Mouse (Mus musculus) neural tube, embryonic 12.5 days (tissue): Measurements from ENCODE around the gene Tyk2. TPM values are rescaled to one million over a fixed set of nuclear protein-coding genes. Genes with fewer than 3 reads are reported as not detected.

Experiments used
- ATAC-seq: fragments of 200-750 bp; cut with Nextera tagmentation; 2 replicates; pipeline ENCODE4 v1.8.0; 2017; ENCODE audit warnings: low read depth, mild to moderate bottlenecking, moderate TSS enrichment, moderate library complexity; ENCODE audit not compliant: low FRiP score
- H3K27ac ChIP-seq: fragments of 300-500 bp; sonication (generic); 2 replicates; pipeline ENCODE4 v1.5.1; 2016
- H3K27me3 ChIP-seq: fragments of 300-500 bp; sonication (generic); replicated peaks from 2 replicates; pipeline ENCODE4 v1.6.1; 2016; ENCODE audit warnings: mild to moderate bottlenecking
- H3K36me3 ChIP-seq: fragments of 300-500 bp; sonication (generic); 2 replicates; pipeline ENCODE4 v1.6.1; 2016; ENCODE audit warnings: mild to moderate bottlenecking
- H3K4me1 ChIP-seq: fragments of 300-500 bp; sonication (generic); 2 replicates; pipeline ENCODE4 v1.6.1; 2016
- H3K4me2 ChIP-seq: fragments of 300-500 bp; sonication (generic); replicated peaks from 2 replicates; pipeline ENCODE4 v1.6.1; 2016; ENCODE audit warnings: mild to moderate bottlenecking
- H3K4me3 ChIP-seq: fragments of 300-500 bp; sonication (generic); 2 replicates; pipeline ENCODE4 v1.5.1; 2016
- H3K9ac ChIP-seq: fragments of 300-500 bp; sonication (generic); 2 replicates; pipeline ENCODE4 v1.6.1; 2016; ENCODE audit warnings: mild to moderate bottlenecking
- H3K9me3 ChIP-seq: fragments of 300-500 bp; sonication (generic); 2 replicates; pipeline ENCODE4 v1.6.1; 2016; ENCODE audit warnings: mild to moderate bottlenecking
- WGBS: fragments of 180-500 bp; shearing (Covaris S2); methylation state at CpG from one replicate; pipeline ENCODE4 v1.1.7; 2016; 5-methylcytosine and 5-hydroxymethylcytosine counted together
- polyA plus RNA-seq: library from polyadenylated mRNA; unstranded; fragments of >200 nt; fragmentation: Nextera tagmentation; extraction: Ambion mirVana; gene quantifications from 2 replicates; pipeline ENCODE4 v1.2.1, GENCODE M21; 2016

Tyk2 gene
- polyA plus RNA-seq, 1 experiment from 2014 or later: 14.1 TPM

GRCm38 (mm10) chr9:21145431-21145830 is 14.4 kb upstream of the Tyk2 start:
- Histone ChIP-seq H3K36me3 (peaks cover 59% of the 10 kb centered on the region), H3K27ac (no peak overlapping the region), H3K9ac (no peak overlapping the region), H3K27me3 (no peaks in the 10 kb centered on the region), H3K4me3 (no peak overlapping the region), H3K4me1 (peaks cover 31% of the 10 kb centered on the region), H3K4me2 (no peak overlapping the region), H3K9me3 (no peaks in the 10 kb centered on the region)
- ATAC-seq: no peak
- WGBS: 95% methylated on average over 4 of the region's 4 CpGs

GRCm38 (mm10) chr9:21144361-21144760 is 13.3 kb upstream of the Tyk2 start:
- Histone ChIP-seq H3K36me3 (peaks cover 70% of the 10 kb centered on the region), H3K4me2 (no peak overlapping the region), H3K4me1 (peaks cover 28% of the 10 kb centered on the region), H3K4me3 (no peak overlapping the region), H3K27ac (no peak overlapping the region), H3K9me3 (no peaks in the 10 kb centered on the region), H3K27me3 (no peaks in the 10 kb centered on the region), H3K9ac (no peak overlapping the region)
- ATAC-seq: no peak
- 99% methylated on average over 3 of the region's 3 CpGs for WGBS

GRCm38 (mm10) chr9:21141922-21142321 is 10.9 kb upstream of the Tyk2 start:
- Histone ChIP-seq H3K4me3 (no peak overlapping the region), H3K36me3 (peaks cover 90% of the 10 kb centered on the region), H3K27ac (no peak overlapping the region), H3K27me3 (no peaks in the 10 kb centered on the region), H3K9me3 (no peaks in the 10 kb centered on the region), H3K4me2 (no peak overlapping the region), H3K4me1 (peaks cover 4% of the 10 kb centered on the region), H3K9ac (no peak overlapping the region)
- no peak for ATAC-seq
- 94% methylated on average over 14 of the region's 14 CpGs for WGBS

GRCm38 (mm10) chr9:21138386-21138785 is 7.3 kb upstream of the Tyk2 start:
- H3K27me3 ChIP-seq: no peaks in the 10 kb centered on the region
- no peaks in the 10 kb centered on the region for H3K4me1 ChIP-seq
- no peak overlapping the region for H3K9ac ChIP-seq
- 87% methylated on average over 4 of the region's 4 CpGs for WGBS
- no peaks in the 10 kb centered on the region for H3K9me3 ChIP-seq
- no peak overlapping the region for H3K4me3 ChIP-seq
- no peak overlapping the region for H3K27ac ChIP-seq
- H3K4me2 ChIP-seq: no peak overlapping the region
- H3K36me3 ChIP-seq: peaks cover 64% of the 10 kb centered on the region
- ATAC-seq: no peak

- H3K4me1 ChIP-seq: no peaks in the 10 kb centered on the region
- H3K4me3 ChIP-seq: no peak overlapping the region
- no peak for ATAC-seq
- H3K4me2 ChIP-seq: no peak overlapping the region
- WGBS: 45% methylated on average over 3 of the region's 3 CpGs
- H3K36me3 ChIP-seq: peaks cover 52% of the 10 kb centered on the region
- H3K27me3 ChIP-seq: no peaks in the 10 kb centered on the region
- no peak overlapping the region for H3K27ac ChIP-seq
- H3K9me3 ChIP-seq: no peaks in the 10 kb centered on the region
- H3K9ac ChIP-seq: no peak overlapping the region
Observed at GRCm38 (mm10) chr9:21137229-21137628, 6.2 kb upstream of the Tyk2 start.

- Histone ChIP-seq H3K27me3 (no peaks in the 10 kb centered on the region), H3K4me2 (no peak overlapping the region), H3K9ac (no peak overlapping the region), H3K4me3 (no peak overlapping the region), H3K36me3 (peaks cover 44% of the 10 kb centered on the region), H3K4me1 (no peaks in the 10 kb centered on the region), H3K27ac (no peak overlapping the region), H3K9me3 (no peaks in the 10 kb centered on the region)
- 93% methylated on average over 6 of the region's 6 CpGs for WGBS
- no peak for ATAC-seq
Observed at GRCm38 (mm10) chr9:21136401-21136800, 5.4 kb upstream of the Tyk2 start.

- Histone ChIP-seq H3K36me3 (peaks cover 39% of the 10 kb centered on the region), H3K9ac (no peak overlapping the region)
Observed at GRCm38 (mm10) chr9:21135941-21136381, 4.9 kb upstream of the Tyk2 start.

GRCm38 (mm10) chr9:21135329-21135890 is 4.4 kb upstream of the Tyk2 start:
- H3K27me3 ChIP-seq: no peaks in the 10 kb centered on the region
- no peak overlapping the region for H3K4me3 ChIP-seq
- 80% methylated on average over 4 of the region's 4 CpGs for WGBS
- H3K36me3 ChIP-seq: peaks cover 34% of the 10 kb centered on the region
- H3K4me1 ChIP-seq: peaks cover 3% of the 10 kb centered on the region; the same call in 1 of the 2 replicates
- H3K27ac ChIP-seq: no peak overlapping the region
- no peaks in the 10 kb centered on the region for H3K9me3 ChIP-seq
- no peak overlapping the region for H3K4me2 ChIP-seq
- no peak overlapping the region for H3K9ac ChIP-seq
- no peak for ATAC-seq

More at GRCm38 (mm10) chr9:21135941-21136381, 4.9 kb upstream of the Tyk2 start:
- Histone ChIP-seq H3K27me3 (no peaks in the 10 kb centered on the region), H3K27ac (no peak overlapping the region), H3K4me3 (no peak overlapping the region), H3K4me2 (no peak overlapping the region), H3K9me3 (no peaks in the 10 kb centered on the region), H3K4me1 (no peaks in the 10 kb centered on the region)
- WGBS: 71% methylated on average over 1 of the region's 1 CpGs
- ATAC-seq: no peak

- H3K4me2 ChIP-seq: no peak overlapping the region
- H3K36me3 ChIP-seq: peaks cover 27% of the 10 kb centered on the region
- H3K27me3 ChIP-seq: no peaks in the 10 kb centered on the region
- H3K4me3 ChIP-seq: no peak overlapping the region
- no peaks in the 10 kb centered on the region for H3K9me3 ChIP-seq
- no peak for ATAC-seq
- peaks cover 4% of the 10 kb centered on the region for H3K4me1 ChIP-seq
- H3K27ac ChIP-seq: no peak overlapping the region
- 81% methylated on average over 9 of the region's 9 CpGs for WGBS
- no peak overlapping the region for H3K9ac ChIP-seq
Observed at GRCm38 (mm10) chr9:21134595-21135328, 3.7 kb upstream of the Tyk2 start.

- Histone ChIP-seq H3K27me3 (no peaks in the 10 kb centered on the region), H3K4me1 (peaks cover 4% of the 10 kb centered on the region), H3K27ac (no peak overlapping the region), H3K4me2 (no peak overlapping the region), H3K4me3 (no peak overlapping the region), H3K36me3 (peaks cover 13% of the 10 kb centered on the region), H3K9me3 (no peaks in the 10 kb centered on the region), H3K9ac (no peak overlapping the region)
- 83% methylated on average over 9 of the region's 9 CpGs for WGBS
- no peak for ATAC-seq
Observed at GRCm38 (mm10) chr9:21133064-21133707, 2.1 kb upstream of the Tyk2 start.

GRCm38 (mm10) chr9:21132102-21132775 is 1.2 kb upstream of the Tyk2 start:
- no peak for ATAC-seq
- no peaks in the 10 kb centered on the region for H3K9me3 ChIP-seq
- H3K4me2 ChIP-seq: no peak overlapping the region
- no peak overlapping the region for H3K27ac ChIP-seq
- H3K4me1 ChIP-seq: peaks cover 4% of the 10 kb centered on the region
- no peaks in the 10 kb centered on the region for H3K27me3 ChIP-seq
- 90% methylated on average over 12 of the region's 12 CpGs for WGBS
- H3K4me3 ChIP-seq: no peak overlapping the region
- H3K9ac ChIP-seq: no peak overlapping the region
- peaks cover 4% of the 10 kb centered on the region; the same call in 1 of the 2 replicates for H3K36me3 ChIP-seq

GRCm38 (mm10) chr9:21126259-21126627 is 4.8 kb downstream of the Tyk2 start:
- WGBS: 89% methylated on average over 2 of the region's 2 CpGs
- ATAC-seq: no peak

More at GRCm38 (mm10) chr9:21126259-21126627, 4.8 kb downstream of the Tyk2 start:
- Histone ChIP-seq H3K27ac (no peak overlapping the region), H3K4me2 (no peak overlapping the region), H3K27me3 (no peaks in the 10 kb centered on the region), H3K4me3 (no peak overlapping the region), H3K9ac (no peak overlapping the region), H3K9me3 (no peaks in the 10 kb centered on the region), H3K36me3 (peaks cover 36% of the 10 kb centered on the region), H3K4me1 (peaks cover 4% of the 10 kb centered on the region)
